Mouse (Mus musculus): Measurements from ENCODE around the gene Lmf1. TPM values are rescaled to one million over a fixed set of nuclear protein-coding genes. Genes with fewer than 3 reads are reported as not detected.
A peak's percentile ranks its signal among the peaks of the same experiment; 100 is the strongest.

The Lmf1 gene
- total and polyA plus RNA-seq, 2 experiments from 2014 or later, result 17.8 to 28.1 TPM

- H3K27ac ChIP-seq (ENCODE audit: low read depth, low read length), result no peak overlapping the region
- no peak for TF ChIP-seq CTCF (IDR thresholded peaks at IDR 0.05; ENCODE audit: low read depth)
- no peaks in the 10 kb centered on the region for H3K4me1 ChIP-seq (ENCODE audit: insufficient read depth)
- H3K9me3 ChIP-seq (ENCODE audit: low read length), result no peaks in the 10 kb centered on the region
- no peaks in the 10 kb centered on the region; the same call in 1 of the 2 replicates for H3K36me3 ChIP-seq (ENCODE audit: insufficient read depth)
- ATAC-seq (no peak), DNase-seq (no peak)
- H3K4me2 ChIP-seq (ENCODE audit: low read depth), result no peak overlapping the region
- 44% methylated on average over 8 of the region's 8 CpGs for WGBS
- H3K4me3 ChIP-seq (ENCODE audit: low read depth, low read length), result no peak overlapping the region
- H3K27me3 ChIP-seq (ENCODE audit: insufficient read depth, low read length), result no peaks in the 10 kb centered on the region
- no peak overlapping the region for H3K9ac ChIP-seq
Measured at GRCm38 (mm10) chr17:25665891-25666290, 87.0 kb downstream of the Lmf1 start.

- Histone ChIP-seq H3K4me3 (ENCODE audit: low read depth, low read length) (no peak overlapping the region), H3K36me3 (ENCODE audit: insufficient read depth) (no peaks in the 10 kb centered on the region), H3K27me3 (ENCODE audit: insufficient read depth, low read length) (no peaks in the 10 kb centered on the region), H3K9me3 (ENCODE audit: low read length) (no peaks in the 10 kb centered on the region), H3K4me2 (ENCODE audit: low read depth) (no peak overlapping the region), H3K4me1 (ENCODE audit: insufficient read depth) (no peaks in the 10 kb centered on the region), H3K27ac (ENCODE audit: low read depth, low read length) (no peak overlapping the region), H3K9ac (no peak overlapping the region)
- 58% methylated on average over 7 of the region's 7 CpGs for WGBS
- ATAC-seq (peak; percentile 30; the same call in 1 of the 2 replicates), DNase-seq (no peak)
- no peak for TF ChIP-seq CTCF (IDR thresholded peaks at IDR 0.05; ENCODE audit: low read depth)
Measured at GRCm38 (mm10) chr17:25668481-25669055, 89.7 kb downstream of the Lmf1 start.

- Histone ChIP-seq H3K4me1 (ENCODE audit: insufficient read depth) (no peaks in the 10 kb centered on the region), H3K36me3 (ENCODE audit: insufficient read depth) (no peaks in the 10 kb centered on the region), H3K9ac (no peak overlapping the region), H3K9me3 (ENCODE audit: low read length) (no peaks in the 10 kb centered on the region), H3K4me3 (ENCODE audit: low read depth, low read length) (no peak overlapping the region), H3K27ac (ENCODE audit: low read depth, low read length) (no peak overlapping the region), H3K27me3 (ENCODE audit: insufficient read depth, low read length) (no peaks in the 10 kb centered on the region), H3K4me2 (ENCODE audit: low read depth) (no peak overlapping the region)
- no peak for DNase-seq
- ATAC-seq, result peak; percentile 47; the same call in 1 of the 2 replicates
- no peak for TF ChIP-seq CTCF (IDR thresholded peaks at IDR 0.05; ENCODE audit: low read depth)
Measured at GRCm38 (mm10) chr17:25672982-25673381, 94.1 kb downstream of the Lmf1 start.

- Histone ChIP-seq H3K4me2 (ENCODE audit: low read depth) (no peak overlapping the region), H3K27ac (ENCODE audit: low read depth, low read length) (no peak overlapping the region), H3K36me3 (ENCODE audit: insufficient read depth) (no peaks in the 10 kb centered on the region), H3K27me3 (ENCODE audit: insufficient read depth, low read length) (no peaks in the 10 kb centered on the region), H3K4me3 (ENCODE audit: low read depth, low read length) (no peak overlapping the region), H3K9ac (no peak overlapping the region), H3K9me3 (ENCODE audit: low read length) (no peaks in the 10 kb centered on the region), H3K4me1 (ENCODE audit: insufficient read depth) (no peaks in the 10 kb centered on the region)
- no peak for TF ChIP-seq CTCF (IDR thresholded peaks at IDR 0.05; ENCODE audit: low read depth)
- WGBS, result 51% methylated on average over 6 of the region's 6 CpGs
- ATAC-seq (no peak), DNase-seq (no peak)
Measured at GRCm38 (mm10) chr17:25677969-25678368, 99.1 kb downstream of the Lmf1 start.

GRCm38 (mm10) chr17:25679818-25680217, 100.9 kb downstream of the Lmf1 start:
- H3K4me2 ChIP-seq (ENCODE audit: low read depth), result no peak overlapping the region
- ATAC-seq, result peak; percentile 56; the same call in 1 of the 2 replicates
- TF ChIP-seq CTCF (IDR thresholded peaks at IDR 0.05; ENCODE audit: low read depth), result no peak
- no peaks in the 10 kb centered on the region for H3K36me3 ChIP-seq (ENCODE audit: insufficient read depth)
- no peaks in the 10 kb centered on the region for H3K4me1 ChIP-seq (ENCODE audit: insufficient read depth)
- H3K9me3 ChIP-seq (ENCODE audit: low read length), result no peaks in the 10 kb centered on the region
- H3K4me3 ChIP-seq (ENCODE audit: low read depth, low read length), result no peak overlapping the region
- H3K9ac ChIP-seq, result no peak overlapping the region
- H3K27me3 ChIP-seq (ENCODE audit: insufficient read depth, low read length), result no peaks in the 10 kb centered on the region
- peak overlapping the region; percentile 35; the same call in 1 of the 2 replicates for H3K27ac ChIP-seq (ENCODE audit: low read depth, low read length)
- no peak for DNase-seq
- 2% methylated on average over 5 of the region's 5 CpGs for WGBS

- no peak overlapping the region for H3K27ac ChIP-seq (ENCODE audit: low read depth, low read length)
Measured at GRCm38 (mm10) chr17:25681636-25682035, 102.8 kb downstream of the Lmf1 start.

GRCm38 (mm10) chr17:25686323-25686722, 107.4 kb downstream of the Lmf1 start:
- Histone ChIP-seq H3K4me2 (ENCODE audit: low read depth) (no peak overlapping the region), H3K27me3 (ENCODE audit: insufficient read depth, low read length) (no peaks in the 10 kb centered on the region), H3K9ac (no peak overlapping the region), H3K36me3 (ENCODE audit: insufficient read depth) (no peaks in the 10 kb centered on the region), H3K4me1 (ENCODE audit: insufficient read depth) (no peaks in the 10 kb centered on the region), H3K4me3 (ENCODE audit: low read depth, low read length) (no peak overlapping the region), H3K9me3 (ENCODE audit: low read length) (no peaks in the 10 kb centered on the region), H3K27ac (ENCODE audit: low read depth, low read length) (no peak overlapping the region)
- ATAC-seq (no peak), DNase-seq (no peak)
- 47% methylated on average over 7 of the region's 7 CpGs for WGBS
- peak; percentile 56 for TF ChIP-seq CTCF (IDR thresholded peaks at IDR 0.05; ENCODE audit: low read depth)

More at GRCm38 (mm10) chr17:25681636-25682035, 102.8 kb downstream of the Lmf1 start:
- Histone ChIP-seq H3K4me1 (ENCODE audit: insufficient read depth) (no peaks in the 10 kb centered on the region), H3K9me3 (ENCODE audit: low read length) (no peaks in the 10 kb centered on the region), H3K9ac (no peak overlapping the region), H3K36me3 (ENCODE audit: insufficient read depth) (no peaks in the 10 kb centered on the region), H3K4me3 (ENCODE audit: low read depth, low read length) (no peak overlapping the region), H3K4me2 (ENCODE audit: low read depth) (no peak overlapping the region), H3K27me3 (ENCODE audit: insufficient read depth, low read length) (no peaks in the 10 kb centered on the region)
- no peak for TF ChIP-seq CTCF (IDR thresholded peaks at IDR 0.05; ENCODE audit: low read depth)
- WGBS, result 81% methylated on average over 4 of the region's 4 CpGs
- no peak for DNase-seq
- ATAC-seq, result no peak
